In the genomic region with DNA sequence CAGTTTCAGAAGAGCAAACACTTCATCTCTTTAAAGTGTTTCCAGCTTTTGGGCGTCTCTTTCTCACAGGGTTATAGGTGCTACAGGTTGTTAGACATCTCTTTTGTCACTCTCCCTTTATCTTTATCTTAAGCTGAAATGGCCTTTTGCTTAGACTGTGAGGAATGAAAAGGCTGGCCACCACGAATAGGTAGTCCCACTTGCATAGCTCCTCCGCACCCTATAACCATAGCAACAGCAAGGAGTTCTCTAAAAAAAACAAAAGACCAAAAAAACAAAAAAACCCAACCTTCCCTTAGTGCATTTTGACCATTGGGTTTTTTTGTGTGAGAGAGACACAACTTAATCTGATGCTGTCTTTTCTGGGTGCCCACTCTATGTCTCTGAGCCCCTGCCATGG, we compare ENCODE assay signal across 23 mouse cellular contexts.
DNase-seq lines count a peak whose midpoint lies in the region; ATAC-seq and TF ChIP-seq lines count a peak whose summit lies in the region.
"Had no signal": no experiment of that assay in that cellular context is flagged by ENCODE, and none has a peak within 500 bp of the region (broad histone marks: within the 10 kb centered on the region; RNA-seq: fewer than 3 reads in every experiment).

No protein-coding gene starts in this region.

- intact Hi-C loops in left cerebral cortex, adult 2 months (cut with DNase I), result no loop called here

- peak; percentile 66 for ATAC-seq in frontal cortex, adult (ENCODE audit: low TSS enrichment)
- no peak for ATAC-seq in activated CD4-positive, CD25-positive, alpha-beta regulatory T cell, adult 4 months
- ATAC-seq: CD4-positive, CD25-positive, alpha-beta regulatory T cell, adult 4 months; Patski had no signal

- no peak overlapping the region for H3K4me3 ChIP-seq in left cerebral cortex, adult 2 months

- DNase-seq in frontal cortex, postnatal 36 days (ENCODE audit: low spot score in 2 of 2), result no peak
- DNase-seq in left cerebral cortex, adult 2 months (ENCODE audit: extremely low spot score in 1 of 2, low spot score in 2 of 2), result no peak
- DNase-seq in left cerebral cortex, adult 9 months (ENCODE audit: low spot score in 2 of 2), result no peak
- DNase-seq in R1 (ENCODE audit: low read depth, low spot score) (peak; percentile 32), MN1 (ENCODE audit: low spot score) (no peak)
- DNase-seq in brain, adult 2 months (ENCODE audit: low read depth, low spot score), result peak; percentile 35
- DNase-seq: adrenal gland, adult 2 months; adrenal gland, adult 8-10 months; adrenal gland, postnatal 10 days; adrenal gland, postnatal 14 days; adrenal gland, postnatal 25 days; adrenal gland, postnatal 36 days; B cell, adult 2 months; cerebellum, adult 11 months; cerebellum, adult 11-12 months; cerebellum, adult 18-20 months; cerebellum, adult 2 months; cerebellum, adult 8-10 months; cerebellum, adult 9-10 months had no signal

- TF ChIP-seq CTCF in left cerebral cortex, adult 2 months (IDR thresholded peaks at IDR 0.05), result no peak

- peak overlapping the region; percentile 19; the same call in 1 of the 2 replicates for H3K27ac ChIP-seq in left cerebral cortex, adult 2 months

Comparison
In these comparisons a context has a peak if more than half of its experiments do, and no peak if none do; other contexts are left out.
1. DNase-seq: peak in R1 (single experiment) and brain, adult 2 months (single experiment); none in frontal cortex, postnatal 36 days (0 of 2), left cerebral cortex, adult 2 months (0 of 2), left cerebral cortex, adult 9 months (0 of 2) and MN1 (single experiment).